Mouse (Mus musculus): Measurements from ENCODE around the gene Sema5b.

Gene Sema5b

GRCm38 (mm10) chr16:35592274-35593065 lies 51.5 kb downstream of the Sema5b start:
- DNase-seq (ENCODE audit: low read depth, low spot score), result no peak

- no peak for DNase-seq (ENCODE audit: low read depth, low spot score)
Observed at GRCm38 (mm10) chr16:35593474-35593873, 52.5 kb downstream of the Sema5b start.

- DNase-seq (ENCODE audit: low read depth, low spot score), result no peak
Observed at GRCm38 (mm10) chr16:35596241-35596640, 55.3 kb downstream of the Sema5b start.

GRCm38 (mm10) chr16:35596661-35597350 lies 55.9 kb downstream of the Sema5b start:
- no peak for DNase-seq (ENCODE audit: low read depth, low spot score)

GRCm38 (mm10) chr16:35597991-35598390 lies 57.0 kb downstream of the Sema5b start:
- DNase-seq (ENCODE audit: low read depth, low spot score), result no peak

GRCm38 (mm10) chr16:35598802-35599201 lies 57.9 kb downstream of the Sema5b start:
- DNase-seq (ENCODE audit: low read depth, low spot score), result no peak

- no peak for DNase-seq (ENCODE audit: low read depth, low spot score)
Observed at GRCm38 (mm10) chr16:35600282-35600681, 59.3 kb downstream of the Sema5b start.

GRCm38 (mm10) chr16:35601426-35601825 lies 60.5 kb downstream of the Sema5b start:
- DNase-seq (ENCODE audit: low read depth, low spot score), result no peak

GRCm38 (mm10) chr16:35602529-35602928 lies 61.6 kb downstream of the Sema5b start:
- no peak for DNase-seq (ENCODE audit: low read depth, low spot score)

- no peak for DNase-seq (ENCODE audit: low read depth, low spot score)
Observed at GRCm38 (mm10) chr16:35603729-35604522, 63.0 kb downstream of the Sema5b start.

GRCm38 (mm10) chr16:35607250-35607649 lies 66.3 kb downstream of the Sema5b start:
- DNase-seq (ENCODE audit: low read depth, low spot score), result no peak

GRCm38 (mm10) chr16:35608244-35608643 lies 67.3 kb downstream of the Sema5b start:
- DNase-seq (ENCODE audit: low read depth, low spot score), result no peak

GRCm38 (mm10) chr16:35609561-35609960 lies 68.6 kb downstream of the Sema5b start:
- no peak for DNase-seq (ENCODE audit: low read depth, low spot score)

- DNase-seq (ENCODE audit: low read depth, low spot score), result no peak
Observed at GRCm38 (mm10) chr16:35613851-35614804, 73.2 kb downstream of the Sema5b start.

- DNase-seq (ENCODE audit: low read depth, low spot score), result no peak
Observed at GRCm38 (mm10) chr16:35617732-35618131, 76.8 kb downstream of the Sema5b start.

GRCm38 (mm10) chr16:35623026-35623425 lies 82.1 kb downstream of the Sema5b start:
- no peak for DNase-seq (ENCODE audit: low read depth, low spot score)

GRCm38 (mm10) chr16:35623986-35624385 lies 83.0 kb downstream of the Sema5b start:
- no peak for DNase-seq (ENCODE audit: low read depth, low spot score)

GRCm38 (mm10) chr16:35624877-35625276 lies 83.9 kb downstream of the Sema5b start:
- no peak for DNase-seq (ENCODE audit: low read depth, low spot score)

- DNase-seq (ENCODE audit: low read depth, low spot score), result no peak
Observed at GRCm38 (mm10) chr16:35625286-35626020, 84.5 kb downstream of the Sema5b start.

GRCm38 (mm10) chr16:35627992-35628607 lies 87.2 kb downstream of the Sema5b start:
- DNase-seq (ENCODE audit: low read depth, low spot score), result peak; percentile 66
